Mouse (Mus musculus): Measurements from ENCODE around the gene Rhox2c.
"Not testable (repeated sequence)": the region's sequence is repeated elsewhere in the genome, so short reads cannot be mapped to it uniquely, and the experiment has no call there.

The Rhox2c gene

DNA sequence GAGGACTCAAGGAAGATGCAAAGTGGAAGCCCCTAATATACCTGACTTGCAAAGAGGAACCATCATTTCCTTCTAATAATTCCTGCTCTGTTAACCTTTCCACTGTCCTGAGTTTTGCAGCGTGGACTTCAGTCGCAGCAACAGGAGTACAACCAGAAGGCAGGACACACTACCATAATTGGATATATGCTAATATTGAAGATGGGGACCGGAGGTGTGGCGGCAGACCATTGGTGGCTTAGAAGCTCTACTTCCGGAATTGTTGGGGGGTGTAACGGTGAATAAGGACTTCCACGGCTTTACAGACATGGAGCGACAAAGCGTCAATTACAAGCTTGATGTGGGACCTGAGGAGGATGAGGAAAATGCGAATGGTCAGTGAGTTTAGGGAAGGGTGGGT lies at the start of gene Rhox2c:
TSS of gene Rhox2c (plus strand) at position 301 of the 400 bp plus-strand sequence.
- not testable (repeated sequence) for DNase-seq

DNA sequence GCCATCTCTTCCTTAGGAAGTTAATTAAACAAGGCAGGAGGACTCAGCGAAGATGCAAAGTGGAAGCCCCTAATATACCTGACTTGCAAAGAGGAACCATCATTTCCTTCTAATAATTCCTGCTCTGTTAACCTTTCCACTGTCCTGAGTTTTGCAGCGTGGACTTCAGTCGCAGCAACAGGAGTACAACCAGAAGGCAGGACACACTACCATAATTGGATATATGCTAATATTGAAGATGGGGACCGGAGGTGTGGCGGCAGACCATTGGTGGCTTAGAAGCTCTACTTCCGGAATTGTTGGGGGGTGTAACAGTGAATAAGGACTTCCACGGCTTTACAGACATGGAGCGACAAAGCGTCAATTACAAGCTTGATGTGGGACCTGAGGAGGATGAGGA lies 41.7 kb upstream of the Rhox2c start, which contains the start of gene Rhox2b:
TSS of gene Rhox2b (plus strand) at position 301 of the 400 bp plus-strand sequence.
- DNase-seq: not testable (repeated sequence)

DNA sequence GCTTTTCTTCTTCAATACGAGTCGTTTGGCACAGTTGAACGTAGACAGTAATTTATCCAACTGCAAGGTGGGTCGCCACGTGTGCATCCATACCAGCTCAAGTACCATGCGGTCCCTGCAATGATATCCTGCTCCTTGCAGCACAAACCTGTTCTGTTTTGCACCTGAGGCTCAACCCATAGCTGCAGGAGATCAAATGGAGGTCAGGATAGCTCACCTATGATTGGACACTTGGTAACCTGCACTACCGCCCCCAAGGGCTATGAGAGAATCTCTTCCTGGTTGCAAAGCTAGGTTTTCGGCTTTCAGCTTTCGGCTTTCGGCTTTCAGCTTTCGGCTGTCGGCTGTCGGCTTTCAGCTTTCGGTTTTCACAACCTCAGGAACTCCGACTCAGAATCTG lies 21.3 kb upstream of the Rhox2c start, which contains the start of gene Rhox4b:
TSS of gene Rhox4b (plus strand) at position 301 of the 400 bp plus-strand sequence.
- not testable (repeated sequence) for DNase-seq

DNA sequence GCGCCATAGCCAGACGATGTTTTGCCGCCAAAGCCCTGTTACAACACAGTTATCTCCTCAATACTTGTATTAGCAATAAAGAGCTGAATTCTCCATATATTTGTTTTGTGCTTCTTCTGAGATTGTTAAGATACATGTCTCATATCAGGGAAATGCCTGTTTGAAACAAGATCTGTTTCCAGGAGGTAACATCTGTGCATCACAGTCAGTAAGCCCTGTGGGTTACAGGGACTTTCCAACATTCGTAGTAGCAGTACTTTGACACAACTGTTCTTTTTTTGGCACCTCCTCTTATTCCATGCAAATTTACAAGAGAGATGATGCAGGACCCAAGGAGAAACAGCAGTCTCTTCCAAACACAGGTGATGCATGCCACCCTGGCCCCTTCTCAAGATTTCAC lies 4.8 kb downstream of the Rhox2c start, which contains the start of gene Rhox3c:
TSS of gene Rhox3c (plus strand) at position 301 of the 400 bp plus-strand sequence.
- not testable (repeated sequence) for DNase-seq

DNA sequence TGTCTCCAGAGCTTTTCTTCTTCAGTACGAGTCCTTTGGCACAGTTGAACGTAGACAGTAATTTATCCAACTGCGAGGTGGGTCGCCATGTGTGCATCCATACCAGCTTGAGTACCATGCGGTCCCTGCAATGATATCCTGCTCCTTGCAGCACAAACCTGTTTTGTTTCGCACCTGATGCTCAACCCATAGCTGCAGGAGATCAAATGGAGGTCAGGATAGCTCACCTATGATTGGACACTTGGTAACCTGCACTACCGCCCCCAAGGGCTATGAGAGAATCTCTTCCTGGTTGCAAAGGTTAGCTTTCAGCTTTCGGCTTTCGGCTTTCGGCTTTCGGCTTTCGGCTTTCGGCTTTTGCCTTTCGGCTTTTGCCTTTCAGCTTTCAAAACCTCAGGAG lies 26.6 kb downstream of the Rhox2c start, which contains the start of gene Rhox4c:
TSS of gene Rhox4c (plus strand) at position 301 of the 400 bp plus-strand sequence.
- not testable (repeated sequence) for DNase-seq

DNA sequence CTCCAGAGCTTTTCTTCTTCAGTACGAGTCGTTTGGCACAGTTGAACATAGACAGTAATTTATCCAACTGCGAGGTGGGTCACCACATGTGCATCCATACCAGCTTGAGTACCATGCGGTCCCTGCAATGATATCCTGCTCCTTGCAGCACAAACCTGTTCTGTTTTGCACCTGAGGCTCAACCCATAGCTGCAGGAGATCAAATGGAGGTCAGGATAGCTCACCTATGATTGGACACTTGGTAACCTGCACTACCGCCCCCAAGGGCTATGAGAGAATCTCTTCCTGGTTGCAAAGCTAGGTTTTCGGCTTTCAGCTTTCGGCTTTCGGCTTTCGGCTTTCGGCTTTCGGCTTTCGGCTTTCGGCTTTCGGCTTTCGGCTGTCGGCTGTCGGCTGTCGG lies 60.6 kb downstream of the Rhox2c start, which contains the start of gene Rhox4d:
TSS of gene Rhox4d (plus strand) at position 301 of the 400 bp plus-strand sequence.
- DNase-seq: not testable (repeated sequence)

Measured in layer of hippocampus, adult 9-11 months (tissue).